ENCODE assay signal across 10 mouse cellular contexts in genomic region chr10:107442781-107443180, GRCm38 (mm10). TPM values are rescaled to one million over a fixed set of nuclear protein-coding genes. Genes with fewer than 3 reads are reported as not detected.
DNase-seq lines count a peak whose midpoint lies in the region; ATAC-seq lines count a peak whose summit lies in the region.
"Had no signal": no experiment of that assay in that cellular context is flagged by ENCODE, and none has a peak within 500 bp of the region (broad histone marks: within the 10 kb centered on the region; RNA-seq: fewer than 3 reads in every experiment).

No protein-coding gene starts in this region.

- WGBS in hindbrain, embryonic 14.5 days, result 13% methylated on average over 4 of the region's 4 CpGs
- 12% methylated on average over 4 of the region's 4 CpGs for WGBS in hindbrain, embryonic 13.5 days

- H3K9ac ChIP-seq in hindbrain, embryonic 14.5 days, result no peak overlapping the region
- no peak overlapping the region for H3K9ac ChIP-seq in hindbrain, embryonic 13.5 days

- H3K36me3 ChIP-seq in hindbrain, embryonic 14.5 days (replicated peaks; ENCODE audit: control insufficient read depth, insufficient read depth), result no peaks in the 10 kb centered on the region
- no peaks in the 10 kb centered on the region for H3K36me3 ChIP-seq in hindbrain, embryonic 13.5 days

- no peak overlapping the region for H3K4me2 ChIP-seq in hindbrain, embryonic 14.5 days (replicated peaks)
- H3K4me2 ChIP-seq in hindbrain, embryonic 13.5 days, result no peak overlapping the region

- no peaks in the 10 kb centered on the region for H3K27me3 ChIP-seq in hindbrain, embryonic 14.5 days (ENCODE audit: control insufficient read depth, insufficient read depth, low read length)
- H3K27me3 ChIP-seq in hindbrain, embryonic 13.5 days, result no peaks in the 10 kb centered on the region

- H3K4me3 ChIP-seq in hindbrain, embryonic 14.5 days (replicated peaks; ENCODE audit: low read length), result no peak overlapping the region
- H3K4me3 ChIP-seq in hindbrain, embryonic 13.5 days, result no peak overlapping the region

- H3K27ac ChIP-seq in hindbrain, embryonic 14.5 days, result no peak overlapping the region
- H3K27ac ChIP-seq in hindbrain, embryonic 13.5 days, result no peak overlapping the region

- no peak for ATAC-seq in hindbrain, embryonic 14.5 days (ENCODE audit: low FRiP score)
- ATAC-seq in hindbrain, embryonic 13.5 days (ENCODE audit: low FRiP score), result no peak

- DNase-seq in hindbrain, embryonic 14.5 days (ENCODE audit: low spot score), result peak; percentile 59
- peak; percentile 8 for DNase-seq in urinary bladder, postnatal 25 days (ENCODE audit: low spot score)
- DNase-seq in urinary bladder, postnatal 4 days (ENCODE audit: low spot score in 2 of 2), result no peak
- DNase-seq in embryo, embryonic 11.5 days (ENCODE audit: low read depth, low spot score), result peak; percentile 5
- DNase-seq in left cerebral cortex, postnatal 4 days, result peak; percentile 8
- DNase-seq in urinary bladder, postnatal 36 days (ENCODE audit: low spot score in 2 of 2), result no peak
- no peak for DNase-seq in frontal cortex, postnatal 10 days (ENCODE audit: low spot score in 2 of 2)

- no peaks in the 10 kb centered on the region for H3K4me1 ChIP-seq in hindbrain, embryonic 14.5 days (replicated peaks; ENCODE audit: control insufficient read depth, insufficient read depth, low read length)
- H3K4me1 ChIP-seq in hindbrain, embryonic 13.5 days (replicated peaks), result no peaks in the 10 kb centered on the region

- H3K9me3 ChIP-seq in hindbrain, embryonic 14.5 days (ENCODE audit: control insufficient read depth, low read length), result no peaks in the 10 kb centered on the region
- H3K9me3 ChIP-seq in hindbrain, embryonic 13.5 days, result no peaks in the 10 kb centered on the region

- intact Hi-C loops in left cerebral cortex, postnatal 4 days (cut with DNase I), result loop anchor here (10.0 kb wide), 1 partner anchor 262 kb away; no protein-coding TSS in a partner anchor

RNA-seq across cellular contexts. Expression of gene Myf5, which starts 43.2 kb away (rescaled TPM):
- polyA plus RNA-seq in hindbrain, embryonic 14.5 days (2014; fragmentation: Nextera tagmentation; extraction: Ambion mirVana), result 0.09 TPM in 1 of 2 replicates, not detected in the other
- polyA plus RNA-seq in hindbrain, embryonic 13.5 days (2015; fragmentation: Nextera tagmentation; extraction: Ambion mirVana), result 0.21 and 0.38 TPM in 2 replicates
- not detected for total RNA-seq in left cerebral cortex, postnatal 4 days (2021)
- total RNA-seq: layer of hippocampus, adult 8-10 months had no signal

RNA-seq across cellular contexts. Expression of gene Myf6, which starts 51.8 kb away (rescaled TPM):
- not detected in 2 replicates for polyA plus RNA-seq in hindbrain, embryonic 14.5 days (2014; fragmentation: Nextera tagmentation; extraction: Ambion mirVana)
- polyA plus RNA-seq in hindbrain, embryonic 13.5 days (2015; fragmentation: Nextera tagmentation; extraction: Ambion mirVana), result not detected in 2 replicates
- total RNA-seq in left cerebral cortex, postnatal 4 days (2021), result not detected
- total RNA-seq: layer of hippocampus, adult 8-10 months had no signal
- polyA plus RNA-seq: neural tube, embryonic 14.5 days had no signal

Comparison
In these comparisons a context has a peak if more than half of its experiments do, and no peak if none do; other contexts are left out.
1. DNase-seq: peak in hindbrain, embryonic 14.5 days (single experiment), urinary bladder, postnatal 25 days (single experiment), embryo, embryonic 11.5 days (single experiment) and left cerebral cortex, postnatal 4 days (single experiment); none in urinary bladder, postnatal 4 days (0 of 2), urinary bladder, postnatal 36 days (0 of 2) and frontal cortex, postnatal 10 days (0 of 2).